Mouse (Mus musculus) adrenal gland, postnatal 14 days (tissue): ENCODE data around the gene Comt. TPM values are rescaled to one million over a fixed set of nuclear protein-coding genes. Genes with fewer than 3 reads are reported as not detected.

Experiments
- DNase-seq: peaks from one replicate; pipeline ENCODE4 v3.0.0; 2021; ENCODE audit warnings: mixed read lengths
- total RNA-seq: library from RNA; stranded (reverse); gene quantifications from 2 replicates; pipeline ENCODE4 v1.2.3, GENCODE M21; 2021

Comt gene
- total RNA-seq, 1 experiment from 2014 or later = 147 TPM

DNA sequence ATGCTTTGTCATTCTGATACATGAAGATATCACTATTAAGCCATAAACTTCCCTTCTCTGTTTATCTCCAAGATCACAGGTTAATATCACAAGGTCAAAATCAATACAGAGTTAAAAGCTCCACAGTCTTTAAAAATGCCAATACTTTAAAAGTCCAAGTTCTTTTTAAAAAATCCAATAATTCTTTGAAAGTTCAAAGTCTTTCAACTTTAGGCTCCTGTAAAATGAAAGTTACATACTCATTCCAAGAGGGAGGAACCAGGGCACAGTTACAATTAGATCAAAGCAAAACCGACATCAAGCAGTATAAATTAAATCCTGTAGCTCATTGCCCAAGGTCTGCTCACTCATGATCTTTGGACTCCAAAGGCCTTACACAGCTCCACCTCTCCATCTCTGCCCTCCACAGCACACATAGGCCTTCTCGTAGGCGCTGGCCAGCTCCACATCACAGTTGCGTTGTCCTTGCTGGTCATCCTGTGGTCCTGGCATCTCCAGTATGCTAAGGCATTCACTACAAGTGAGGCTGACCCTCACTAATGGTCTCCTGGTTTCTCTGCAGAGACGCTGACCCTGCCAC lies 6.8 kb upstream of the Comt start:
- peak; percentile 59 for DNase-seq

DNA sequence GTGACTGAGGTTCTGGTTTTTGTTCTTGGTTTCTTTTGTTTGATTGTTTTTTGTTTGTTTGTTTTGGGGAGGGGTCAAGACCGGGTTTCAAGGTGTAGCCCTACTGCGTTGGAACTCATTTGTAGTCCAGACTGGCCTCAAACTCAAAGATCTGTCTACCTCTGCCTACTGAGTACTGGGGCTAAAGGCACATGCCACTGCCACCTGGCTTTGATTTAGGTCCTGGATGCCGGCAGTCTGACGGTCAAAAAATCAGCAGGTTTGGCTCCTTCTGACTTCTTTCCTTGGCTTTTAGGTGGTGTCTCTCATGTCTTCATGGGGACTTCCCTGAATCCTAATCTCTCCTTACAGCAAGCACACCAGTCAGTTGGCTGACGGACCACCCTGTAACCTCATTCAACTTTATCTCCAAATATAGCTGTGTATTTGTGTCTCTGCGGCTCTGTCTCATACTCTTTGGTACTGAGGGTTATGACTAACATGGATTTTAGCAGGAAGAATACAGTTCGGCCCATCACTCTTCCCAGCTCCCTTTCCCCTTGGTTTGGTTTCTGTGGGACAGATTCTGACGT lies 4.1 kb upstream of the Comt start:
- no peak for DNase-seq

DNA sequence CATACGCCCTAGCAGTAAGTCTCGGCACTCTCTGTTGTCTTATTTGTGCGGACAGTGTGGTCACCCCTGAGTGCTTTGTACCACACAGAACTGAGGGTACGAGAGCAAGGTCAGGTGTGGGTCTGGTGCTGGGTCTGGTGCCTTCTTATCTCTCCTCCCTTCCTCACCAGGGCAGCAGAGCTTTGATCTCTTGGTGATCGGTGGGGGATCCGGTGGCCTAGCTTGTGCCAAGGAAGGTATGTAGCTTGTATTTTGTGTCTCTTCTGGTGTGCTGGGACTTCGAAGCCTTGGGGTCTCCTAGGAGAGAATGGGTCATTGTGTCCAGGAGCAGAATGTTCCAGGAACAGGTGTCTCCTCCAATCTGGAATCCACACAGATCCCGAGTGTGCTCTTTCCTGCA lies 3.0 kb upstream of the Comt start:
- DNase-seq = no peak

DNA sequence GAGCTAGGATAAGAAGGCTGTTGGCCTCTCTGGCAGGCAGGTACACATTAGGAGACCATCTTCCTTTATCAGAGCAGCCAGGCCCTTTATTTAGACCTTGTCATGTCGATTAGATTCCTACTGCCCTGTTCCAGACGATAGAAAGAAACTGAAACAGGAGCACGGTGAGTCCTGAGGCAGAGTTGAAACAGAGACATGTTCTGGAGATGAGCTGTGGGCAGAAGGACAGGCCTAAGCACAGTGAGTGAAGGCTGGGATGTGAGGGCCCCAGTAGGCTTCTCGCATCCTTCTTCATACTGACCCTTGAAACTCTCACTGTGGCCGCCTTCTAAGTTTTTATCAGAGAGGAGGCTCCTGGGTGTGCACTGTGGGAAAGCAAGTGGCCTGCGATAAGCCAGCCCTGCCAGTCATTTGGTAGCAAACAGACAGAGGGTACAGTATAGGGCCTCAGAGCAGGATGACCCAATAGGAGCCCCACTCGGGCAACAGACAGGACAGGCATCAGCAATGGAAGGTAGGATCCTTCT lies 1.9 kb upstream of the Comt start:
- DNase-seq = no peak

DNA sequence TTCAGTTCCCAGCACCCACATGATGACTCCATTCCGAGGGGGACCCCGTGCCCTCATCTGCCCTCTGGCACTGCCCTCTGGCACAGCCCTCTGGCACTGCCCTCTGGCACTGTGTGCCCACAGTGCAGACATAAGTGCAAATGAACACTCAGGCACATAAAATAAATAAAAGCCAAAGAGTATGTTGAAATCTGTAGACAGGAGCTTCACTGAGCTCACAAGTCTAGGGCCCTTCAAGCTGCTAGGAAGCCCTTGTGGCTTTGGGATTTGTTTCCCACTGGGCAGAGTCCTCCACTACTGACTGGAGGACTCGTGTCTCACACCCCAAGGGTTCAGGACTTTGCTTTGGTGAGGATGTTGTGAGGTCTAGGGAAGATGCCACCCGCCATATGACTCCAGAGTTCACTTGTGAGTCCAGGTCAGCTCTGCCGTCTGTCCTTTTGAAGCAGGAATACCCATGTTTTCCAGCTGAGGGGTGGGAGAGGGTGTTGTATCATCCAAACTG lies 1.4 kb upstream of the Comt start:
- DNase-seq = no peak

DNA sequence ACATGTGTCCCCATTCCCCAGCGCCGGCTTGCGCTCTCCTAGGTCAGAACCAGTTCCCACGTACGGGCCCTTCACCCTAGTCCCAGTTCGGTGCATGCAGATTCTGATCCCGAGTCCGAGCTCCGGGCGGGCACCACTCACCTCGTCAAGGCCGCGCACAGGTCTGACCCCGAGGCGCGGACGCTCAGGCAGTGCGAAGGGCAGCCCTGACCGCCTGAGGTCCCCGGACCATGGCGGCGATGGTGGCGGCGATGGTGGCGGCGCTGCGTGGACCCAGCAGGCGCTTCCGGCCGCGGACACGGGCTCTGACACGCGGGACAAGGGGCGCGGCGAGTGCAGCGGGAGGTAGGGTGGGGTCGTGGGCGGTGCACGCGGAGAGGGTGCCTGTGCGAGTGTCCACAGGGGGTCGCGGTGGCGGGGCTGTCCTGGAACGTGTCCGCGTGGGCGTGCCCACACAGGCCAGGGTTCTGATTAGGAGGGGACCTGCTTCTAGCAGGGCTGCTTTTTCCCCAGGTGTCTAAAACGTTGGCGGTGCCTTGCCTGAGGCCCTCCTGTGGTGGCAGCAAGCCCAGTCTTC lies 349 bp downstream of the Comt start, which contains the start of gene Txnrd2:
Gene Txnrd2, plus strand, starts transcription at position 170 of the 577 bp plus-strand sequence.
- peak; percentile 92 for DNase-seq

DNA sequence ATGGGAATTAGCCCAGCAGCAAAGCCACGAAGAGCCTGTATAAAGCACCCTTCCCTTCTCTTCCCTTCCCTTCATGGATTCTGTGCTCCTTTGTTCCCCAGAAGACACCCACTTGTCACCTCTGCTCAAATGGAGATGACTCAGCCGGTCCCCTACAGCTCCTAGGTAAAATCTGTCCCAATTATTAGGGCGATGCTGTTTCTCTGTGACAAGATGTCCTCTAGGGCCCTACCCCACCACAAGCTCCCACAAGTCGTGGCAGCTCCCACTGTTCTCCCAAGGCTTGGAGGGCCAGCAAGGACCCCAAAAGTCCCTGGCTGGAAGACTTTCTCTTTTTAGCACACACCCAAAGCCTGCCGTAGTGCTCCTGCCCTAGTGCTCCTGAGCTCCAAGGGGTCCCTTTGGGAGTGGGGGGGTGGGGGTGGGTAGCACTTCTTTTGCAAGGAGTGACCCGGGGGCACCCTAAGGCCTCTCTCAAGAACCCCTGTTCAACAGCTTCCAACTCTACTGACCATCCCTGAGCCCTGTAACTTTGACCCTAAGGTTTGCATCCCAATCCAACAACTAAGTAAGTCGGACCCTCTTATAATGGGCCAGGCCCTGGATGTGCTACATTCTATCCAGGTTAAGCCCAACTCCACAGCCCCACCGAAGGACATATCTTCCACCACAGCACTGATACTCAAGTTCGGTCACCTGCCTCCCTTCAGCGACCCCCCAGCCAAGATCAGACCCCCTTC lies 1.0 kb downstream of the Comt start:
- no peak for DNase-seq

DNA sequence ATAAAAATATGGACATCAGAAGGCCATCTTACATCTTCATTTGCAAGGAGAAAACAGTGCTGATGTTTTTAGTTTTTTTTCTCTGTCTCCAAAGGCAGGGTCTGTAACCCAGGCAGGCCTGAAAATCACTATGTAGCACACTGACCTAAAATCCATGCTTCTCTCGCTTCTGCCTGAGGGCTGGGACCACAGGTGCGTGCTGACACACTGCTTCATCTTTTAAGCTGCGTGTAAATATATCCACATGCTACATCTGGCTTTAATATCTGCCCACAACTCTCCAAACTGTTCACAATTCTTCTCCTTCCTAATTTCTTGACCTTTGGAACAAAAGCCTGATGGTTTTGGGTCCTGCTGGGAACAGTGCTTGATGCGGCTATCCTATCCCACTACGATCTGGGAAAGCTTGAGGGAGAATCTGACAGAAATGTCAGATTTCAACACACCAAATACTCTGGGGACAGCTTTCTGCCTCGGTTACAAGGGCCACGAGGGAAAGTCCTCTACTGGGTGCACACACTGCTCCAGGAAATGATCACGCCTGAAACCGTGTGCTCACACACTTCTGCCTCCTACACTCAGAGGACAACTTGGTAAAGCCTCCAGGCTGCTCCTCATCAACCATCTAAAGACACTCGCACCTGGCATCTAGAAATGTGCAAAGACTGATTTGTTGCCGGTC lies 2.1 kb downstream of the Comt start:
- DNase-seq = peak; percentile 44

DNA sequence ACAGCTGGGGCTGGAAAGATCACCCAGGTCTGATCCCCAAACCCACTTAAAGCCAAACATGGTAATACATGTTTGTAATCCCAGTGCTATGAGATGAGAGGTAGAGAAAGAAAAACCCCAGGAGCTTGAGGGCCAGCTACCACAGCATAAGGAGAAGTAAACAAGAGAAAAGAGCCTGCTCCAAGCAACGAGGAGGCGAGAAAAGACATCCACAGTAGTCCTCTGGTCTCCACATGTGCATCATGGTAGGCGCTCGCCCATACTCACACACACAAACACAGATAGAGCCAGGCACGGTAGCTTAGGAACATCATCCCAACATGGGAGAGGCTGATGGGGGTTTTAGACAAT lies 2.8 kb downstream of the Comt start:
- no peak for DNase-seq

DNA sequence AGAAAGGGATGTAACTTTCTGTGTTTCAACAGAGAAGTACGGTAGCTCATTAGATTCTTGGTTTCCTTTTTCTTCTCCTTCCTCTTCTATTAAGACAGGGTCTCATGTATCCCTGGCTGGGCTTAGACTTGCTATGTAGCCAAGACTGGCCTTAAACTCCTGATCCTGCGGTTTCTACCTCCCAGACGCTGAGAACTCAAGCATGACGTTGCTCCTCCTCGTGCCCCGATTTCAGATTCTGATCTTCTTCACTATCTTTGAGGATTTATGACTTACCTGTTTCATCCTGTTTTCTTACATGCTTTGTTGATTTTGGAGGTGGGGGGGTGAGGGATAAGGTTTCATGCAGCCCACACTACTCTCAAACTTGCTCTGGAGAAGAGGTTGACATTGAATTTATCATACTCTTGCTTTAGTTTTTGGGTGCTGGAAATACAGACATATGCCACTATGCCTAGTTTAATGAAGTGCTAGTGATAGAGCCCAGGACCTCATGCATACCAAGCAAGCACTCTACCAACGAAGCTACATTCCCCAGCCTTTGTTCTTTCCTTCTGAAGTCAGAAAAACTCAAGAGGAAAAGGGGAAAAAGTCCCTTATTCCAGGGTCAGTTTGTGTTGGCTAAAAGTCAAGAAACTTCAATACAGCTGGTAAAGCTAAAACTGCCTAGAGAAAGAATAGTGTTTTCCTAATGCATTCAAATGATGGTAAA lies 3.3 kb downstream of the Comt start:
- no peak for DNase-seq

DNA sequence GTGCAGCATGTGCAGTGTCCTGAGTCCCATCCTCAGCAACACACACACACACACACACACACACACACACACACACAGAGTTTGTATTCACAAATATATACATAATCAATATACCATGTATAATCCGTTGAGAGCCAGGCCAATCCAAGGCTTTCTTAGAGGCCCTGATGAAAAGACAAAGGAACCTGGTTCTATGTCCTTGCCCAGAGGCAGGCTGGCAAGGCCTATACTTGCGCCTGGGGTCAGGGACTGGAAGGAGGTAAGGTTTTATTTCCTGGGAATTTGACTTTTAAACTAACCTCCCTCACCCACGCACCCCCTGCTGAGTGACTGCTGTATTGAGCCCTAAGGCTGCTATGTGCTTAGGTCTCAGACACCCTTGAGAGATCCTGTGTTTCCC lies 6.1 kb downstream of the Comt start:
- DNase-seq = no peak

DNA sequence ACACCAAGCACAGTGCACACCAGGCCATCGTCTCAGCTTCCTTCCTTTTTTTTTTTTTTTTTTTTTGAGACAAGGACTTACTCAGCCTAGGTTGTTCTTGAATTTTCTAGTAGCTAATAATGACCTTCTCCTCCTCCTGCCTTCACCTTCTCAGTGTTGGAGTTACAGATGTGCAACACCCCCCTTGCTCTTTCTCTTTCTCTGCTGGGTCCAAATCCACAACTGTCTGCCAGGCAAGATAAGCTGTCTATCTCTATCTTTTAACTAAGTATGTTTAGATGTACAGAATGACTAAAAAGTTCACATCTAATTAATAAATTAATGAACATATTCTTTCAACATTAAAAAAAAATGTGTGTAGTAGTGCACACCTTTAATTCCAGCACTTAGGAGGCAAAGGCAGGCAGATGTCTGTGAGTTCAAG lies 7.0 kb downstream of the Comt start:
- no peak for DNase-seq

DNA sequence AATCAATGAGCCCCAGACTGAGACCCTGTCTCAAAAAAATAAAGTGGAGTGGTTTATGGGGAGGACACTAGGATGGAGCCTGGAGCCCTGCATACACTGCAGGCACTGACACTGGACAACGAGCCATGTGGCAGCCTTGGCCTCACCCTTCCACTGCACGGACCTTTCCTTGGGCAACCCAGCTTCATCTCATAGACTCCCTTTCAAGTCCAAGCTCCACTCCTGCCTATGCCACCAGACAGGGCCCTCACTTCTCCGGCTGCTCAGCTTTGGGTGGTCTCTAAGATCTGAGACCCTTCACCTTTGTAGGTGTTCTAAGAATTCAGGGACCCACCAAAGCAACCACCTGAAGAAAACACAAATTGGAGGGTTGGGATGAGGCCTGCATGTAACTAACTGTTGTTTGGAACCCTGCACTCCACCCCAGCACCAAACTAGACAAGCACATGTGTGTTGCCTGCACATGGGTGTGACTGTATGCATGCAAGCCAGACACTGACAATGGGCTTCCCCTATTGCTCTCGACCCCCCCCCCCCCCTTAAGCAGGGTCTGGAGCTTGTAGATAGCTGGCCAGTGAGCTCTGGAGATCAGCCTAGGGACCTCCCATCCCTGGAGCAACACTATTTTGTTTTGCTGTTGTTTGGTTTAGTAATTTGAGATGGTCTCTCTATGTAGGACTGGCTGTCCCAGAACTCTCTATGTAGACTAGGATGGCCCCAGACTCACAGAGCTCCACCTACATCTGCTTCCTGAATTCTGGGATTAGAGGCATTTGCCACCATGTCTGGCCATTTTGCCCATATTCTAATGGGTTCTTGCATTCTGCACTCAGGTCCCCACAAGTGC lies 7.7 kb downstream of the Comt start:
- DNase-seq = no peak

DNA sequence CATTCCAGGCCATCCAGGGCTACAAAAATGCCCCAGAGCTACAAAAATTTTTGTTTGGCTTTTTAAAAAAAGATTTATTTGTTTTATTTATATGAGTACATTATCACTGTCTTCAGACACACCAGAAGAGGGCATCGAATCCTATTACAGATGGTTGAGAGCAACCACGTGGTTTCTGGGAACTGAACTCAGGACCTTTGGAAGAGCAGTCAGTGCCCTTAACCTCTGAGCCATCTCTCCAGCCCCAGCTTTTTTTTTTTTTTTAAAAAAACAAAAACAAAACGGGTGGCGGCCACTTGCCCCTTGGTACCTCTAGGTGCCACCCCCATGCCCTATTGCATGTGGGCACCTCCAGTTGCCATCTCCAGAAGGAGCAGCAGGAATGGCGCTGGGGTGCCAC lies 9.2 kb downstream of the Comt start:
- no peak for DNase-seq

DNA sequence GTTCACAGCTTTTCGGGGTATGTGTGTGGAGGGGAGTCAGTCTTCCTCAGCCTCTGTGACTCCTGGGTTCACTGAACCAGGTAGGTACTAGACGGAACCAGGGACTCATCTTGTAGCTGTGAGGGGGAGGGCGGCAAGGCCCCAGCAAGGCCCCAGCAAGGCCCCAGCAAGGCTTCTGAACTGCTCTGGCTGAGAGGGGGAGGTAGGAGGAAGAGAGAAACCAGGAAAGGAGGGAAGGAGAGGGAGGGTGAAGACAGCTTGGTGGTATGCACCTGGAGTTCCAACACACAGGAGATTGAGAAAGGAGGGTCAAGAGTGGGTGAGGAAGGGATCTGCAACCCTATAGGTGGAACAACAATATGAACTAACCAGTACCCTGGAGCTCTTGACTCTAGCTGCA lies 9.8 kb downstream of the Comt start:
- no peak for DNase-seq

DNA sequence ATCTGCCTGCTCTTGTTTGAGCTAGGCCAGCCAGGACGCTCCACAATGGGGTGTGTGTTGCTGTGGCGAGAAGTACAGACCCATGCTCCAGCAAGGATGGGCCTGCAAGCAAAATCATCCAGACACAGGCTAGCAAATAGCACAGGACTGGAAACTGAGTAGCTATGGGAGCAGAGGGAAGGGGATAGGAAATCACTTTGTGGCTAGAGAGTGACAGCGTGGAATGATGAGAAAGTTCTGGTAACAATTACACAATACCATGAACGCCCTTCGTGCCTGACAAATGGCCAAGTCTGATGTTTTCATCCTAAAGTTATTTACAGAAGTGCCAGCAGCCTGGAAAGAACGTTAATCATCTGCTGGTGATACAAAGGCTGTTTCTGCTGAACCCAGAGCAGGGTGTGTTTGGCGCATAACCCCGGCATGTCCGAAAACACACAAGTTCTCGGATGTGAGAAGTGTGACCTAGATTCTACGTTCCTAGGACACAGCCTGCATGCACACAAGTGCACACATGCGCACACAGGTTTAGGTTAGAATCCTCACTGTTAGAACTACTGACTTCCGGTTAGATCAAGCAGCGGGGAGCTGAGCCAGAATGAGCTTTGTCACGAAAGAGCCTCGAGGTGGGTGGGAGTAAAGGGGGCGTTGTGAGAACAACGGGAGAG lies 10.4 kb downstream of the Comt start:
- DNase-seq = peak; percentile 68

DNA sequence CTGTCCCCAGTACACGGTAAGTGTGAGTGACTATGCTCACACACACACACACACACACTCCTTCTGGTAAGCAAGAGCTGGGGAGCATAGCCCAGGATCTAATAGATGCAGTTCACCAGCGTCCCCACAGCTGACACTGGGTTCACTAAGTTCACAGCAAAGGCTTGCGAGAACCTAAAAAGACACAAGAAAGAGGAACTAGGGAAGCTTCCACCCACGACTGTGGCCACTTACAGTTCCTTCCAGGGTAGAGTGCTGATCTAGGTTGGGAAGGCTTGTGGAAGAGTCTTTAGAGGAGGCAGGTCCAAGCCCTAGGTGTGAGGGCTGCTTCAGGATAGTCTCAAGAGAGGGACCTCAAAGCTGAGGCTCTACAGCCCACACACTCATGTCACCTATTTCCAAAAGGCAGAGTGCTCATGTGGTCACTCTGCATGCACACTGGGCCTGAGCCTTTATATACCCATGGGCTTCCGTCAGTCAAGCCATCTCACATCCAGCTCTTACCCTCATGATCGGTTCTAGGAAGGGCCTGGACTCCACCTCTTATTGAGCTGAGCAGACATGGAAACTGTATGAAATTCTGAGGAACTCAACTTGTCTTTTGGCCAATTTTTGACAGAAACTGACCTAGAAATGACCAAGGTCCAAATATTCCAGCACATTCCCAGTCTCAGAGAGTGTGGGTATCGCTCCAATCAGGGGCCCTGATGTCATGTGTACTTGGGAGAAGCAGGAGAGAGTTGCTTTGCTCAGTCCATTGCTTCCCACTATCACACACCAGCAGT lies 13.4 kb downstream of the Comt start:
- DNase-seq = no peak

DNA sequence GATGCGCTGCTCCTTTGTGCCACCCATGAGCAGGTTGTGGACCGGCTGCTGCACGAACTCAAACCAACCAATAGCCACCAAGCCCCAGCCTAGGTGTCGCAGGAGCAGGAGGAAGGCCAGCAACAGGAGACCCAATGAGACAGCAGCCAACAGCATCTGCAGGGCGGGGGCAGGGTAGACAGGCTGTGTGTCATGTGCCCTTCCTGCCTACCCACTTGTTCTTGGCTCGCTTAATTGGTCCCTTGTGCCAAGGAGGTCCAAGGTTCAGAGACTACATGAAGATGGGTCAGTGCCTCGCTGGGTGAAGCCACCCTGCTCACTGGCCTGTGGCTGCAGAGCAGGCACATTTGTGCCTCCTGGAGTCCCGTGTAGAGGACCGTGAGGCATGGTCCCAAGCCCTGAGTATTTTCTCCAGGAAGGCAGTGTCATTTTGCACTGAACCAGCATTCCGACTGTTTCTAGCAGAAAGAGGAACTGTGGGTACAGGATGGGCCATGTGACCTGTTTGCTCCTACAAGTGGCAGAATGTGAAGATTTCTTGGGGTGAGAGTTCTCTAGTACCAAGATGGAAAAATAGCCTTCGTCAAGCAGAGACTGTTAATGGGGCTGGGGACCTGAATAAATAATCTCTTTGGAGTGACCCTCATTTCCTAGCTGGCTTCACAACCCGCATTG lies 14.7 kb downstream of the Comt start:
- peak; percentile 89 for DNase-seq
